ENCODE assay signal across 9 mouse cellular contexts in the genomic region with DNA sequence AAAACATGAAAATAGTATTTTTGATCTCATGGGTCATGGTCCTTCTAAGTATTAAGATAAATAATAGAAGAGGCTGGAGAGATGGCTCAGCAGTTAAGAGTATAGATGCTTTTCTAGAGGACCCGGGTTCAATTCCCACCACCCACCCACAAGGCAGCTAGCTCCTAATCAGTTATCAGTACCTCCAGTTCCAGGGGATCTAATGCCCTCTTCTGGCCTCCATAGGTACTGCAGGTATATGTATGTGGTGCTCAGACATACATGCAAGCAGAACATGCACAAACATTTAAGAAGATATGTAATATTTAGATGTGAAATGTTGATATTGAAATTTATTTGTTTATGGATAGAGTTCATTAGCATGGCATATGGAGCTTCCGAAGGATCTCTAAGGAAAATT. TPM values are rescaled to one million over a fixed set of nuclear protein-coding genes. Genes with fewer than 3 reads are reported as not detected.
A peak's percentile ranks its signal among the peaks of the same experiment; 100 is the strongest.
DNase-seq lines count a peak whose midpoint lies in the region; ATAC-seq lines count a peak whose summit lies in the region.
"Had no signal": no experiment of that assay in that cellular context is flagged by ENCODE, and none has a peak within 500 bp of the region (broad histone marks: within the 10 kb centered on the region; RNA-seq: fewer than 3 reads in every experiment).

No protein-coding gene starts in this region.

- H3K27ac ChIP-seq in kidney, embryonic 16.5 days (ENCODE audit: low read length), result no peak overlapping the region
- H3K27ac ChIP-seq: embryonic facial prominence, embryonic 12.5 days; neural tube, embryonic 12.5 days had no signal

- no peaks in the 10 kb centered on the region for H3K27me3 ChIP-seq in kidney, embryonic 16.5 days (ENCODE audit: insufficient read depth, low read length)

- 86% methylated on average over 2 of the region's 2 CpGs for WGBS in kidney, embryonic 16.5 days

- H3K4me1 ChIP-seq in kidney, embryonic 16.5 days (ENCODE audit: insufficient read depth, low read length), result no peaks in the 10 kb centered on the region; the same call in 1 of the 2 replicates
- H3K4me1 ChIP-seq: embryonic facial prominence, embryonic 12.5 days; neural tube, embryonic 12.5 days had no signal

- H3K9ac ChIP-seq in kidney, embryonic 16.5 days (replicated peaks; ENCODE audit: low read length), result no peak overlapping the region
- H3K9ac ChIP-seq: embryonic facial prominence, embryonic 12.5 days; neural tube, embryonic 12.5 days had no signal

- no peak overlapping the region for H3K4me3 ChIP-seq in kidney, embryonic 16.5 days (ENCODE audit: low read length)
- H3K4me3 ChIP-seq: embryonic facial prominence, embryonic 12.5 days; neural tube, embryonic 12.5 days had no signal

- ATAC-seq in kidney, embryonic 16.5 days (ENCODE audit: low FRiP score, low TSS enrichment), result no peak

- peak; percentile 43 for DNase-seq in kidney, adult 9 months
- DNase-seq in CD8-positive naive resting alpha-beta T cell, adult 2 months (ENCODE audit: low read depth in 2 of 2, low spot score in 2 of 2), result peak; percentile 16 to 34
- peak; percentile 41 for DNase-seq in NIH3T3 (ENCODE audit: low read depth)
- DNase-seq in lung, postnatal 10 days, result peak; percentile 29
- no peak for DNase-seq in yolk sac, embryonic 10.5 days (ENCODE audit: low spot score)
- no peak for DNase-seq in layer of hippocampus, adult 8-10 months (ENCODE audit: low spot score in 2 of 2)

- H3K36me3 ChIP-seq in kidney, embryonic 16.5 days (ENCODE audit: insufficient read depth, low read length), result no peaks in the 10 kb centered on the region
- H3K36me3 ChIP-seq: embryonic facial prominence, embryonic 12.5 days; neural tube, embryonic 12.5 days had no signal

- H3K9me3 ChIP-seq in kidney, embryonic 16.5 days (ENCODE audit: low read length), result no peaks in the 10 kb centered on the region
- H3K9me3 ChIP-seq: embryonic facial prominence, embryonic 12.5 days; neural tube, embryonic 12.5 days had no signal

- no peak overlapping the region for H3K4me2 ChIP-seq in kidney, embryonic 16.5 days (replicated peaks; ENCODE audit: low read depth, low read length)
- H3K4me2 ChIP-seq: embryonic facial prominence, embryonic 12.5 days; neural tube, embryonic 12.5 days had no signal

RNA-seq across cellular contexts. Expression of a gene that starts 56.8 kb away (rescaled TPM):
- polyA plus RNA-seq in kidney, embryonic 16.5 days (2015; fragmentation: Nextera tagmentation; extraction: Ambion mirVana), result 0.17 TPM in 1 of 2 replicates, not detected in the other
- total RNA-seq in layer of hippocampus, adult 8-10 months (2022), result under 1 TPM in 3 of 4 experiments, not detected in 1; 0.45 to 0.60 (median 0.59) TPM
- polyA plus RNA-seq: neural tube, embryonic 12.5 days had no signal

Comparison
In these comparisons a context has a peak if more than half of its experiments do, and no peak if none do; other contexts are left out.
1. DNase-seq: peak in kidney, adult 9 months (single experiment), CD8-positive naive resting alpha-beta T cell, adult 2 months (2 of 2), NIH3T3 (single experiment) and lung, postnatal 10 days (single experiment); none in yolk sac, embryonic 10.5 days (single experiment) and layer of hippocampus, adult 8-10 months (0 of 2).